ENCODE assay signal across 17 mouse cellular contexts in genomic region chr7:69578958-69579810, GRCm38 (mm10).
DNase-seq lines count a peak whose midpoint lies in the region; ATAC-seq and TF ChIP-seq lines count a peak whose summit lies in the region.
"Had no signal": no experiment of that assay in that cellular context is flagged by ENCODE, and none has a peak within 500 bp of the region (broad histone marks: within the 10 kb centered on the region; RNA-seq: fewer than 3 reads in every experiment).

No protein-coding gene starts in this region.

- peak; percentile 77 for DNase-seq in embryo, embryonic 11 days
- DNase-seq in forebrain, embryonic 10.5 days (ENCODE audit: extremely low spot score, low spot score) = peak; percentile 74
- DNase-seq in hindbrain, postnatal 0 days (ENCODE audit: low spot score) = no peak
- DNase-seq in lung, postnatal 10 days = no peak
- no peak for DNase-seq in left cerebral cortex, adult 18-20 months (ENCODE audit: low spot score in 2 of 2)
- DNase-seq in kidney, postnatal 25 days = no peak
- DNase-seq: cerebellum, adult 2 months; gastrocnemius, postnatal 25 days; kidney, adult 9 months; lung, embryonic 14.5 days had no signal

- 0 out of 2 replicates have a peak overlapping the region, but pooled peaks have one; percentile 3 for H3K4me2 ChIP-seq in hindbrain, postnatal 0 days (ENCODE audit: low read depth, low read length)
- H3K4me2 ChIP-seq in neural tube, embryonic 12.5 days (replicated peaks) = 0 out of 2 replicates have a peak overlapping the region, but pooled peaks have one; percentile 0
- H3K4me2 ChIP-seq: embryonic facial prominence, embryonic 12.5 days; limb, embryonic 15.5 days; lung, embryonic 14.5 days; neural tube, embryonic 13.5 days had no signal

- WGBS in forebrain, embryonic 10.5 days = 17% methylated on average over 18 of the region's 18 CpGs
- WGBS in hindbrain, postnatal 0 days = 32% methylated on average over 18 of the region's 18 CpGs
- 9% methylated on average over 18 of the region's 18 CpGs for WGBS in neural tube, embryonic 12.5 days

- no peaks in the 10 kb centered on the region for H3K9me3 ChIP-seq in forebrain, embryonic 10.5 days
- no peaks in the 10 kb centered on the region for H3K9me3 ChIP-seq in hindbrain, postnatal 0 days (ENCODE audit: low read length)
- H3K9me3 ChIP-seq in neural tube, embryonic 12.5 days = no peaks in the 10 kb centered on the region
- H3K9me3 ChIP-seq: embryonic facial prominence, embryonic 12.5 days; limb, embryonic 15.5 days; neural tube, embryonic 13.5 days had no signal

- no peak overlapping the region for H3K9ac ChIP-seq in hindbrain, postnatal 0 days (replicated peaks; ENCODE audit: low read length)
- H3K9ac ChIP-seq in neural tube, embryonic 12.5 days = no peak overlapping the region
- H3K9ac ChIP-seq: embryonic facial prominence, embryonic 12.5 days; limb, embryonic 15.5 days; lung, embryonic 14.5 days; neural tube, embryonic 13.5 days had no signal

- H3K4me1 ChIP-seq in forebrain, embryonic 10.5 days = peaks cover 64% of the 10 kb centered on the region
- no peaks in the 10 kb centered on the region for H3K4me1 ChIP-seq in hindbrain, postnatal 0 days (ENCODE audit: insufficient read depth, low read length)
- 0 out of 2 replicates have a peak, but pooled peaks cover 9% of the 10 kb centered on the region for H3K4me1 ChIP-seq in neural tube, embryonic 12.5 days
- H3K4me1 ChIP-seq: limb, embryonic 15.5 days; megakaryocyte, embryonic 14.5 days had no signal

- peaks cover 78% of the 10 kb centered on the region for H3K27me3 ChIP-seq in forebrain, embryonic 10.5 days (ENCODE audit: poor library complexity, severe bottlenecking)
- H3K27me3 ChIP-seq in hindbrain, postnatal 0 days (ENCODE audit: insufficient read depth, low read length) = no peaks in the 10 kb centered on the region
- 0 out of 2 replicates have a peak, but pooled peaks cover 3% of the 10 kb centered on the region for H3K27me3 ChIP-seq in neural tube, embryonic 12.5 days (replicated peaks)
- H3K27me3 ChIP-seq: embryonic facial prominence, embryonic 12.5 days; limb, embryonic 15.5 days; megakaryocyte, embryonic 14.5 days had no signal

- TF ChIP-seq CTCF in hindbrain, postnatal 0 days (IDR thresholded peaks at IDR 0.05; ENCODE audit: low read depth) = no peak

- H3K36me3 ChIP-seq in forebrain, embryonic 10.5 days (replicated peaks) = no peaks in the 10 kb centered on the region
- H3K36me3 ChIP-seq in hindbrain, postnatal 0 days (ENCODE audit: insufficient read depth, low read length) = no peaks in the 10 kb centered on the region
- H3K36me3 ChIP-seq in neural tube, embryonic 12.5 days = no peaks in the 10 kb centered on the region
- H3K36me3 ChIP-seq: embryonic facial prominence, embryonic 12.5 days; limb, embryonic 15.5 days; neural tube, embryonic 13.5 days had no signal

- no peak for ATAC-seq in hindbrain, postnatal 0 days
- 0 out of 2 replicates have a peak, but pooled peaks have one; percentile 50 for ATAC-seq in neural tube, embryonic 12.5 days (ENCODE audit: low FRiP score, low read depth)
- ATAC-seq: activated CD4-positive, CD25-positive, alpha-beta regulatory T cell, adult 4 months had no signal

- peak overlapping the region; percentile 65 for H3K27ac ChIP-seq in forebrain, embryonic 10.5 days
- no peak overlapping the region for H3K27ac ChIP-seq in hindbrain, postnatal 0 days
- no peak overlapping the region for H3K27ac ChIP-seq in neural tube, embryonic 12.5 days
- H3K27ac ChIP-seq: embryonic facial prominence, embryonic 12.5 days; left cerebral cortex, adult 2 months; limb, embryonic 15.5 days; neural tube, embryonic 13.5 days had no signal

- H3K4me3 ChIP-seq in forebrain, embryonic 10.5 days = peak overlapping the region; percentile 22; the same call in 1 of the 2 replicates
- H3K4me3 ChIP-seq in hindbrain, postnatal 0 days (ENCODE audit: low read length) = no peak overlapping the region
- no peak overlapping the region for H3K4me3 ChIP-seq in neural tube, embryonic 12.5 days
- H3K4me3 ChIP-seq: embryonic facial prominence, embryonic 12.5 days; left cerebral cortex, adult 2 months; limb, embryonic 15.5 days; megakaryocyte, embryonic 14.5 days; neural tube, embryonic 13.5 days had no signal

Comparison
In these comparisons a context has a peak if more than half of its experiments do, and no peak if none do; other contexts are left out.
1. DNase-seq: peak in embryo, embryonic 11 days (single experiment) and forebrain, embryonic 10.5 days (single experiment); none in hindbrain, postnatal 0 days (single experiment), lung, postnatal 10 days (single experiment), left cerebral cortex, adult 18-20 months (0 of 2) and kidney, postnatal 25 days (0 of 2).